Mouse (Mus musculus): ENCODE data around the gene St6galnac3.

- TF ChIP-seq POLR2A (IDR thresholded peaks at IDR 0.05; ENCODE audit: extremely low read depth, insufficient read depth, low read length) (no peak), CTCF (IDR thresholded peaks at IDR 0.05; ENCODE audit: extremely low read depth, insufficient read depth, low read length) (no peak)
These were observed 329.6 kb downstream of the St6galnac3 start for GRCm38 (mm10) chr3:153395351-153395750.
